Mouse (Mus musculus): ENCODE data around the gene Chaf1a.
"Not testable (repeated sequence)": the region's sequence is repeated elsewhere in the genome, so short reads cannot be mapped to it uniquely, and the experiment has no call there.

Gene Chaf1a

DNA sequence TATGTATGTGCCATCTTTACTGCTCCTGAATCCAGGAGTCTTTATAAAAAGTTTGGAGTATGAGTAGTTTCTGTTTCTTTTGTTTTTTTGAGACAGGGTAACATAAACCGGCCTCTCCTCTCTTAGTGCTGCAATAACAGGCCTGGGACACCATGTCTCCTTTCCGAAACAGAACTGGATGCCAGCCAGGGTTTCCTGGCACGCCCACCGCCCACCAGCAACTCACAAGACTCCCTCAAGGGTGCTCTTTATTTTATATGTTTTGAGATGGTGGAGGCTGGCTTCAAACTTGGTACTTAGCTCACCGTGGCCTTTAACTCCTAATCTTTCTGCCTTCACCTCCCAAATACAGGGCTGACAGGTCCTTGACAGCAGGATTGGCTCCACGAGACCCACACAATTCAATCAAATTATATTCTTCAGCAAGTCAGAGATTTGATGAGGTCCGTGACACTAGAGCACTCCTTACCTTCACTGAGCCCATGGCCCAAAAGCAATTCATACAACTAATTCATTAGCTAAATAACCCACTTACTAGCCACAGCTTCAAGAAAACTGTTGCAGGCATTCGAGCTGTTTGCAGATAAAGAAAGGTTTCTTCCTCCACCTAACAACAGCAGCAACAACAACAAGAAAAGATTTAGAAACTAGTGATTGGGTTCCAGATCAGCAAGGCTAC is 1.5 kb upstream of the Chaf1a start:
- DNase-seq (ENCODE audit: low read depth, low spot score): no peak

DNA sequence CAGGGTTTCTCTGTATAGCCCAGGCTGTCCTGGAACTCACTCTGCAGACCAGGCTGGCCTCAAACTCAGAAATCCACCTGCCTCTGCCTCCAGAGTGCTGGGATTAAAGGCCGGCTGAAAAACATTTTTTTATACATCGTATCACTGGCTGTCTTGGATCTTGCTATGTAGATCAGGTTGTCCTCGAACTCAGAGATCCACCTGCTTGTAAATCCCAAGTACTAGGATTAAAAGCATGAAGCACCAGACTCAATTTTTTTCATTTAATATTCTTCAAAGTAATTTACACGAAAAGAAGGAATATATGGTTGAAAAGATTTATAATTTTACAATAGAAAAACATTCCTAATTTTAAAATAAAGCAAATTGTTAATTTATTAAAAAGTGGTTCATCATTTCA is 894 bp upstream of the Chaf1a start:
- DNase-seq (ENCODE audit: low read depth, low spot score): no peak

DNA sequence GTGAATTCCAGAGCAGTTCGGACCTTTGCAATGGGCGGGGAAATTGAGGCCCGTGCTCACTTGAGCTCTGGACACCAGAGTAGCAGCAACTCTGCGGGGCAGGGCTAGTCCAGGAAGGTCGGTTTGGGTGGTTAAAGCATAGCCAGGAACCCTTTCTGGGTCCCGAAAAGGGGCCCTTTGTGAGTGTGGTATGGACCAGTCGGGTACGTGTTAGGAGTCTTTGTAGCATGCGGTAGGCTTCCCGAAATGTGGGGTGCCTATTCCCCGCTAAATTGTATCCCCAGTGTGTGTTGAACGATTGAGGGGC is 571 bp downstream of the Chaf1a start:
- DNase-seq (ENCODE audit: low read depth, low spot score): no peak

DNA sequence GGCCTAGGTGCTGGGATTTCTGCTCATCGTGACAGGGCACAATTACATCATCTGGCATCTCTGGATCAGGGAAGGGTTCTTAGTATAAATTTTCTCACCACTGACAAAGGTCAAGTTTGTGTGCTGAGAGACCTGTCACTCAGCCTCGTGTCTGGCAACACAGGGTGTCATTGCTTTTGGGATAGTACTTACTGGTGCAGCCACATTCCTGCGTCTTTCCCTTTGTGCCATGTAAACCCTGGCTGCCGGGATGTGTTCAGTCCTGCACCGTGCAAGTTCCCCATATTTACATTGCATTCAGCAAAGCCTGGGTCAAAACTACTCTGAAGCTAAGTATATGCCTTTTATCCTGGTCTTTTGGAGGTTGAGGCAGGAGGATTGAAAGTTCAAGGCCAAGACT is 11.1 kb downstream of the Chaf1a start:
- DNase-seq (ENCODE audit: low read depth, low spot score): no peak

DNA sequence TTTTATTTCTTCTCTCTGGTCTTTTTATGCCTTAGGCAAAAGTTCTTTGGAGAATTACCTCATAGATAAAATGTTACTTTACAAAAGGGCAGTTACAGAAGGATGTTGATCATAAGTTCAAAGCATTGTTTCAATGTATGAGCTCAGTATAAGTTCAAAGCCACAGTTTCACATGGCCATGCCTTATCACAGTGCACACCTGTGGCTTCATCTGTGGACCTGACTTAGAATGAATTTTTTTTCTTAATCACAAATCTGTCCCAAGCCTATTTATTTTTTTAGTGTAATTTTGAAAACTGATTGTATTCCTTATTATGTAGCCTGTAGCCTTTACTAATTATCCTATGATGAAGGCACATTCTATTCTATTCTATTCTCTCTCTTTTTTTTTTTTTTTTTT is 14.7 kb downstream of the Chaf1a start:
- DNase-seq (ENCODE audit: low read depth, low spot score): no peak

DNA sequence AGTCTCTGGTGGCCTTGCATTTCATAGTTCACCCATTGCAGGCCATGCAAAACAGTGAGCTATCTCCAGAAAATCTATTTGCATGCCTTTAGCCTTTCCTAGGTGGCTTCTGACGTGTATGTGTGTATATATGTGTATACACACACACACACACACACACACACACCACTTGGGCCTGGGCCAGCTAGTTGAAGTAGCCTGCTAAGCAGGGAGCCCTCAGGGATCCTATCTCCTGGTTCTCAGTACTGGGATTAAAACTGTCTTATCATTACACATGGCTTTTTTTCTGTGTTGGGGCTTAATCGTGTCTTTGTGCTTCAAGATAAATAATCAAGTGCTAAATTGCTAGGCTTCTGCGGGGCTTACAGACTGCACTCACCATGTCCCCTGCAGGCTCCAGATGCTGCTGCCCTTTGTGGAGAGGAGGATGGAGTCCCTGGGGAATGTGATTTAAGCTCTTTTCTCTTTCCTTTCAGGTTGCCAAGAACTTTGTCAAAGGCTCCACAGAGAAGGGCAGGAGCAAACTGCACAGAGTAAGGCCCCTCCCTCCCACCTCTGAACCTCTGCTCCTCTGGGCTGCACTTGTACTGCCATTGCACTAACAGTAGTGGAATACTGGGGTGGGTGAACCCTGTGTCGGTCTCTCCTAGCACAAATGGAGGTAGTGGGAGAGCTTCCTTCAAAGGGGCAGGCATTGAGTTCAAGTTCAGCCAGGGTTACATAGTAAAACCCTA is 15.9 kb downstream of the Chaf1a start:
- no peak for DNase-seq (ENCODE audit: low read depth, low spot score)

DNA sequence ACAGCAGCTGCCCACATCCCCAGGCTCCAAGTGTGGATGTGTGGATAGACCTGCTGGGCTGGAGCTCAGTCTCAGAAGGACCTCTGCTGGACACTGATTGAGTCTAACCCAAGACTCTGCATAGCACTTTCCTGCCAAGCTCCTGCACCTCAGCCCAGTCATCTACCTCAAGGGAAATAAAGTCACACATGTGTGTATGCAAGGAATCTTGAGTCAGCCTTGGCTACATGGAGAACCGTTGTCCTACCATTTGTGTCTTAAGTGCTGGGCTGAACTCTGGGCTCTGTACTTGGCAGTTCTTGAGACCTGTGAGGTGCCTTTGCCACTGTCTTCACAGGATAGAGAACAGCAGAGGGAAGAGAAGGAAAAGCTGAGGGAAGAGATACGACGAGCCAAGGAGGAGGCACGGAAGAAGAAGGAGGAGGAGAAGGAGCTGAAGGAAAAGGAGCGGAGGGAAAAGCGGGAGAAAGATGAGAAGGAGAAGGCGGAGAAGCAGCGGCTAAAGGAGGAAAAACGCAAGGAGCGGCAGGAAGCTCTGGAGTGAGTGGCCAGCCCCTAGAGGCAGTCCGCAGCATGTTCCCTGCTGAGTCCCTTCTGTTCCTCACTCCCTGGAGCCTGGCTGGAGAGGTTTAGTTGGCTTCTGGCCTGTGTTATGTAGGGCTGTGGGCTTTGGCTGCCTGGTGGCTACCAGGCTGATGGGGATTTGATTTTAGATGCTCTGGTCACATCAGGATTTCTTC is 17.3 kb downstream of the Chaf1a start:
- DNase-seq (ENCODE audit: low read depth, low spot score): no peak

DNA sequence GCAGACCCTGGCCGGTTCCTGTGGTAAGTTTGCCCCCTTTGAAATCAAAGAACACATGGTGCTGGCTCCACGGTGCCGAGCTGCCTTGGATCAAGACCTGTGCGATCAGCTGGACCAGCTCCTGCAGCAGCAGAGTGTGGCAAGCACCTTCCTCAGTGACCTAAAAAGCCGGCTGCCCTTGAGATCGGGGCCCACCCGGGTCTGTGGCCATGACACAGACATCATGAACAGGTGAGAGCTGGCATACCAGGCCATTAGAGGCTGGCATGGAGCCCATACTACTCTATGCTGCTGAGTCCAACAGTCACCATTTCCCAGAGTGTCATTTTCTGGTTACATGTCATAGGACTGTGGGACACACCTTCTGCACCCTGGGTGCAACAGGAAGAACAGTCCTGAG is 21.8 kb downstream of the Chaf1a start:
- DNase-seq (ENCODE audit: low read depth, low spot score): no peak

DNA sequence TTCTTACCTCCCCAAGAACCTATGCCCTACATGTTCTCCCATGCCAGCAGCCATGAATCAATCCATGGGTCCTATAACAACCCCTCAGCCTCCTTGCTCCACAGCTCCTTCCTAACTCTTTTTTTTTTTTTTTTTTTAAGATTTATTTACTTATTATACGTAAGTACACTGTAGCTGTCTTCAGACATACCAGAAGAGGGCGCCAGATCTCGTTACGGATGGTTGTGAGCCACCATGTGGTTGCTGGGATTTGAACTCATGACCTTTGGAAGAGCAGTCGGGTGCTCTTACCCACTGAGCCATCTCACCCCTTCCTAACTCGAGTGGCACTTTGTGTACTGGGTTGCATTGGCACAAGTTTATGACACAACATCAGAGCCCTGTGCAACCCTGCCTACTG is 25.5 kb downstream of the Chaf1a start:
- DNase-seq (ENCODE audit: low read depth, low spot score): not testable (repeated sequence)

DNA sequence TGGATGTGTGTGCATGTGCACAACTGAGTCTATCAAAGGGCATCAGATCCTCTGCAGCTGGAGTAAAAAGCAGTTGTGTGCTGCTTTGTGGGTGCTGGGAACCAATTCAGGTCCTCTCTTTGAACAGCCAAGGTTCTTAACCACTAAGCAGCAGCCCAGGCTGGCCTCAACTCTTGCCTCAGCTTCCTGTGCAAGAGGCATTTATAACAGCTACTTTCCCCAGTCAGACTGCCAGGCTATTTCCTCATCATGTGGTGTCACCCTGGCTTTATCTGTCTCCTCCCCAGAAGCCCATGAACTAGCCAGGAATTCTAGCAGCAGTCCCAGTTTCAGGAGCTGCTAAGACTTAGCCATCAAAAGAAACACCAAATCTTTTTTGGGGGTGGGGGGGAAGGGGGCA is 26.2 kb downstream of the Chaf1a start:
- no peak for DNase-seq (ENCODE audit: low read depth, low spot score)

DNA sequence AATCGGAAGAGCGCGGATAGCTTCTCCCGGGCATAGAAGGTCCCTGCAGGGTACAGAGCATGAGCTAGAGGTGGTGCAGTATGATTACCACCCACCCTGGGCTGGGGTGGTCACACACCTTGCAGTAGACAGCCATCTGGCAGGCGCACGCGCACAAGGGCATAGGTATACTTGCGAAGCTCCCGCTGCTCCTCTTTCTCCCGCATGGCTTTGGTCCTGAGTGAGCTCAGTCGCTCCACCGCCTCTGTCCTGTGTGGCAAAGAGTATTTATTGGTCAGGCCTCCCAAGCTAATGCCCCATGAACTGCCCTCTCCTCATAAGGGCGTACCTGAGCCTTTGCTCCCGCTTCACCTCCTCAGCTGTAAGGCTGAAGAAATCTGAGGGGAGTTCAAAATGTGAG is 28.8 kb downstream of the Chaf1a start:
- no peak for DNase-seq (ENCODE audit: low read depth, low spot score)

DNA sequence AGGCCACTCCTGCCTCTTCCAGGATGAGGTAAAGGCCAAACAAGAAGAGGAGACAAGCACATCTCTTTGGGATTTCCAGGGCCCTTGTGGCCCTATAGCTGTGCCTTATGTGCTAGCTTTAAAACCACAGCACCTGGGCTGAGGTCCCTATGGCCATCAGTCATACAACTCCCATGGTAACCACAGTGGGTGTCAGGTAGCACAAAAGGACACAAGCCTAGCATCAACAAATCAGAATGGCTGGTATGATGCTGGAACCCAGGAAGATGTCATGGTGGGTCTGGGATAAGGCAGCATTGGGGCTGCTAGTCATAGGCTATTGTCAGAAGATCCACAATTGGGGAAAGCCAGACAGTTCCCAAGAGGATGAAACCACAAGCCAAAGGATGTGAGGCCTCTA is 30.9 kb downstream of the Chaf1a start:
- no peak for DNase-seq (ENCODE audit: low read depth, low spot score)

DNA sequence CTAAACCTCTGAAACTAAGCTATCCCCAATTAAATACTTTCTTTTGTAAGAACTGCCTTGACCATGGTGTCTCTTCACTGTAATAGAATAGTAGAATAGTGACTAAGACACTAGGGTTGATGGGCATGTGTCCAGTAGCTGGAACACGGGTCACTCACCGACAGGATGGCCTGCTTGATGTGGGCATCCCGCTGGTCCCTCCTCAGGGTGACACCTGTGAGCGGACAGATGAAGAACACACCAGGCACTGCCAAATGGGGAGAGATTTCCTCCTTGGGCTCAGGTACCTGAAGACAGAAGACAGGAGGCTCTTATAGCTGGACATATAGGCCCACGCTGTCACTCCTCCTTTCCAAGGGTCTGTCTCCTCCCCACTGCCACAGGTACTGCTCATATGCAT is 32.0 kb downstream of the Chaf1a start:
- DNase-seq (ENCODE audit: low read depth, low spot score): no peak

DNA sequence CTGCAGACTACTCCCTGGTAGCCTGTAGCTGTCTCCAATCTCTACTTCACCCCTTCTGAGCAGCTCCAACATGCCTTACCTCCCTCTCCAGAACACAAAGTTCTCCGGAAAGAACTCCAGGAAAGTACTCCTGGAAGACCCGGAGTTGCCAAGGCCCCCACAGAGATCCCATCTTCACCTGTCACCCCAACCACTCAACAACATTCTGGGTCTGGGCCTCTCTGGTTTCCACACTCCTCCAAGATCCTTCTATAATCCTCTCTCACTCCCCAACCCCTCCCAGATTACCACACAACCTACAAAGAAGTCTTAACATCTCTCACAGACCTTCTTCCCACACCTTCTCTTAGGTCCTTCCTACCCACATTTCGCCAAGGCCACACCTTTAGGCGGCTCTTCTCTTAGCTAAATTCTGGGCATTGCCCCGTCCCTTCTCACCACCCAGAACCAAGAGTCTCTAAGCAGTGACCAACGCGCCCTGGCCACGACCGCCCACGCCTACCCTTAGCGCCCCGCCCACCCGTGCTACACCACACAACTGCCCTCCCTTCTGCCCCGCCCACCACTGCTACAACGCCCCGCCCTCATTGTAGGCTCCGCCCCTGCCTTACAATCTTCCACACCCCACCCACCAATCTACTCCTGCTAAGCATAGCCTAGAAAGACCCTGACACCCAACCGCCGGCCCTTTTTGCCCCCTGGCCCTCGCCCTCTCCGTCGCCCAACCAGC is 34.0 kb downstream of the Chaf1a start:
- DNase-seq (ENCODE audit: low read depth, low spot score): peak; percentile 90

DNA sequence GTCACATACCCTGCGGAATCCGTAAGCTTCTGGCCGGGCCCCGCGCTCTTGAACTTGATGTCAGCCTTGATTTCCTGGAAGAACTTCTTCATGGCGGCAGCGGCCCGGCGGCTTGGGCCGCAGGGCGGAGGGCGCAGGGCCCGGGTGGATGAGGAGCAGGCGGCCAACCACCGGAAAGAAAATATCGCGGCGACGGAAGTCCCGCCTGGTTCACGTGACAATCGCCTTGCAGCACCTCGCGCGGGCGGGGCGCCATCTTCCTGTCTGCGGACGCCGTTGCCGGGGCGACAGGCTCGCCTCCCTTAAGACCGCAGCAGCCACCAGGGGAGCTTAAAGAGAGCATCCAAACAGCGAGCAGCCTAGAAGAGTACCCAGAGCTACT is 34.6 kb downstream of the Chaf1a start, which contains the start of gene Ubxn6:
Gene Ubxn6, minus strand, starts transcription at position 202 of the 382 bp plus-strand sequence.
- DNase-seq (ENCODE audit: low read depth, low spot score): peak; percentile 98

DNA sequence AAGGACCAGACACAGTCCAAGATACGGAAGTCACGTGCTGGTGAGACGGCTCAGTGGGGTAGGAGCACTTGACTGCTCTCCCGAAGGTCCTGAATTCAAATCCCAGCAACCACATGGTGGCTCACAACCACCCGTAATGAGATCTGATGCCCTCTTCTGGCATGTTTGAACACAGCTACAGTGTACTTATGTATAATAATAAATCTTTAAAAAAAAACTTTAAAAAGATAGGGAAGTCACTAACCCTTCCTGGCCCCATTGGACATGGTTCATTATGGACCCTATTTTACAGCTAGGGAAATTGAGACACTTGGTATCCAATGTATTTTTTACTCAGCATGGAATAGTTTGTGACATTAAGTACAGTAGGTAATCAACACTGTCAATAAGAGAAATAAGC is 37.3 kb downstream of the Chaf1a start:
- DNase-seq (ENCODE audit: low read depth, low spot score): no peak

DNA sequence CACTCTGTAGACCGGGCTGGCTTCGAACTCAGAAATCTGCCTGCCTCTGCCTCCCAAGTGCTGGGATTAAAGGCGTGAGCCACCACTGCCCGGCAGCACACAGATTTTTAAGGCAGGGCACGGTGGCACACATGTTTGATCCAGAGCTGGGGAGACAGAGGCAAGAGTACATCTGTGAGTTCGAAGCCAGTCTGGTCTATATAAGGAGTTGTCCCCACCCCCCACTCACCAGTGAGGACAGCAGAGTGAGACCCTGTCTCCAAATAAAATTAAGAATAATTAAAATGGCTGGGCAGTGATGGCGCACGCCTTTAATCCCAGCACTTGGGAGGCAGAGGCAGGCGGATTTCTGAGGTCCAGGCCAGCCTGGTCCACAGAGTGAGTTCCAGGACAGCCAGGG is 38.1 kb downstream of the Chaf1a start:
- peak; percentile 24 for DNase-seq (ENCODE audit: low read depth, low spot score)

DNA sequence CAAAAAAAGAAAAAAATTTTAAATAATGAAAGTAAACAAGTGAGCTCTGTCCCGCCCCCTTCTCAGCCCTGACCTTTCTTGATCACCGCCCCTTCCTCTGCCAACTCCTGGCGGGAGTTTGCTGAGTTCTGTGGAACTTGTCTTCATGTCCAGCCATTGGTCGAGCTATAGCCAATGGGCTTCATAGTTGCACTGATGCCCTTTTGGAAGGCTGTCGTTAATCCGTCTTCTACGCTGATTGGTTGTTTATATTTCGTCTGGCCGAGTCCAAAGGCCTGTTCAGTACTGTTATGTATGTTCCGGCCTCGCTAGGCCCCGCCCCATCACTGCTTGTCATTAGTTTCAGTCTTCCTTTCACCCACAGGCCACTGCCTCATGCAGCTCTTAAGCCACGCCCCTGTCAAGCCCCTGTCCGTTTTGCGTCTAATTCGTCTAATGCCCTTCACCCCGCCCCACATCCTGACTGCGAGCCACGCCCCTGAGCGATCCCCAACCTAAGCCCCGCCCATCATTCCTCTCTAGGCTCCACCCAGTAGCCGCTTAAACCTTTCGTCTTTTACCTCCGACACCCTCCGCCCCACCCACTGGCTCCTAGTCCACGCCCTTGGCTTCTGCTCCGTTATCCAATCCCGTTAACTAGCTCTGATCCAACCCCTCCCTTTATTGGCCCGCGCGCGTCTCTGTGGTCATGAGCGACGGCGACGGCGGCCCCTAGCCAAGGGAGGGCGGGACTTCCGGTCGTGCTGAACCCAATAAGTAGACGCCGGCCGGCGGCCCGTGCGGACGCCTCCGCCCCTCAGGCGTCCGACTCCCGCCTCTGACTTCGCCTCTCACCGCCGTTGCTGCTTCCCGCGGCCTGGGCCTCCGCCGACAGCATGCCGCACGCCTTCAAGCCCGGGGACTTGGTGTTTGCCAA is 38.9 kb downstream of the Chaf1a start, which contains the start of gene Hdgfl2:
Gene Hdgfl2, plus strand, starts transcription at position 755 of the 916 bp plus-strand sequence.
- DNase-seq (ENCODE audit: low read depth, low spot score): peak; percentile 100

DNA sequence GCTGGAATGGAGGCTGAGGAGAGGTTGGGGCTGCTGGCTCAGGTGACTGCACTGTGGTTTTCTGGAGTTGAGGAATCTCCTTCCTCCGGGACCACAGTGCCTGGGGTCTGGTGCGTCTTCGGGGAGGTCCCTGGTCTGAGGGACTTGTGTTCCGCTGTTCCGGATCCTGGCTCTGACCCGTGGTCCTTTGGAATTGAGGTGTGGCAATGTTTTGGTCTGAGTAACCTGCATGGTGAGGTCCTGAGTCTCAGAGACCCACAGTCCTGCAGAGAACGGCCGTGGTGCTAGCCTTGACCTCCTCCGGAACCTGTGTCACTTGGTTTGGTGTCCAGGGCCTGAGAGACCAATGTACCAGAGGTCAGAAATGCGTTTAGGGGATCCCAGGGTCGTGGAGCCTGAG is 39.7 kb downstream of the Chaf1a start:
- DNase-seq (ENCODE audit: low read depth, low spot score): no peak

DNA sequence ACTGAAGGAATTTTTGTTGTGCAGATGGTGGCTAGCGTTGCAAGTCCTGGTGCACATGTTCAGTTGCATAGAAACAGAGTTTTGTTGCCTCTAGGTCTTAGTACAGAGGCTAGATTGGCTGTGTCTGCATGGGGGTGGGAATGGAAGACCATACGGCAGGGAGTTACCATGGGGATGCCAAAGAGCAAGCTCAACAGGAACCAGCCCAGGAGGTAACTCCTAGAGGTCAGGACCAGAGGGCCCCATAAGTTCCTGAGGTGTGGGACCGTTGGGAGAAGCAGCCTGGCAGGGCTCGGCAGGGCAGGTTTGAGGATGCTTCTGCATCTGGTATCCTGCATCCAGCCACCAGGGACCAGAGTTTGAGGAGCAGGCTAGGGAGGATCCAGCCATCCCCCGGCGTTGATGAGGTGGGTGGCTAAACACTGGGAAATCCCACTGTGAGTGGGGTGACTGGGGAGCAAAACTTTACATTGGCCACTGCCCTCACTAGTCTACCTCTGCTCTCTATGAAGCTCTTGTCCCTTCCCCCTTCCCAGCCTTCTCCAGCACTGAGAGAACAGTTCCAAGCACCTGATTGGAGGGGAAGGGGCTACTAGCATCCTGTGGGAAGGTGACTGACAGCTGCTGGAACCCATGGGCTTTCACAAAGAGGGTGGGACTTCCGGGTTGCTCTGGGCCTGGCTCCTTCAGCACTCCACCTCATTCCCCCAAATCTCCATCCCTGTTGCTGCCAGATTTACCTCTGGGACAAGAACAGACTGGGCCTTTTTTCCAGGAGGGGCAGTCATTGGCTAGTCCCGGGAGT is 40.7 kb downstream of the Chaf1a start:
- DNase-seq (ENCODE audit: low read depth, low spot score): no peak

Data from CD4-positive helper T cell, adult 2 months (primary cell).